Mouse (Mus musculus): Measurements from ENCODE around the gene Spindoc. TPM values are rescaled to one million over a fixed set of nuclear protein-coding genes. Genes with fewer than 3 reads are reported as not detected.

Gene Spindoc
- polyA plus RNA-seq, 1 experiment from 2014 or later = 16.9 TPM

- 50% methylated on average over 11 of the region's 11 CpGs for WGBS
- Histone ChIP-seq H3K4me3 (no peak overlapping the region), H3K9ac (no peak overlapping the region), H3K4me2 (no peak overlapping the region), H3K9me3 (replicated peaks) (no peaks in the 10 kb centered on the region), H3K36me3 (no peaks in the 10 kb centered on the region), H3K27me3 (no peaks in the 10 kb centered on the region), H3K4me1 (replicated peaks) (peaks cover 70% of the 10 kb centered on the region), H3K27ac (peak overlapping the region; percentile 26)
- ATAC-seq (replicated peaks; ENCODE audit: insufficient number of reproducible peaks, insufficient read depth, low FRiP score, low read depth) = no peak
These were observed 77.1 kb downstream of the Spindoc start for GRCm38 (mm10) chr19:7305380-7306310.

- Histone ChIP-seq H3K4me3 (no peak overlapping the region), H3K36me3 (no peaks in the 10 kb centered on the region), H3K9me3 (replicated peaks) (no peaks in the 10 kb centered on the region), H3K4me2 (no peak overlapping the region), H3K4me1 (replicated peaks) (peaks cover 62% of the 10 kb centered on the region), H3K27me3 (no peaks in the 10 kb centered on the region), H3K9ac (no peak overlapping the region), H3K27ac (peak overlapping the region; percentile 26; the same call in 1 of the 2 replicates)
- ATAC-seq (replicated peaks; ENCODE audit: insufficient number of reproducible peaks, insufficient read depth, low FRiP score, low read depth) = no peak
- WGBS = 61% methylated on average over 2 of the region's 2 CpGs
These were observed 78.0 kb downstream of the Spindoc start for GRCm38 (mm10) chr19:7304801-7305200.

Small RNAs within 50 kb of the gene (microRNA-seq; reads per million reads assigned to microRNA genes)
- 0.63 reads per million for gene Mir6991

Other genes with a start within 250 kb of the Spindoc start
- gene Otub1, start 176.7 kb downstream of the Spindoc start, polyA plus RNA-seq (2015; fragmentation: Nextera tagmentation; extraction: Ambion mirVana) = 122 and 135 TPM in 2 replicates
- gene Cox8a, start 165.4 kb downstream of the Spindoc start, polyA plus RNA-seq (2015; fragmentation: Nextera tagmentation; extraction: Ambion mirVana) = 1,507 and 2,028 TPM in 2 replicates
- 48.2 and 56.2 TPM in 2 replicates for gene Naa40, start 141.8 kb downstream of the Spindoc start, polyA plus RNA-seq (2015; fragmentation: Nextera tagmentation; extraction: Ambion mirVana)
- 13.1 and 16.9 TPM in 2 replicates for gene Rcor2, start 115.7 kb downstream of the Spindoc start, polyA plus RNA-seq (2015; fragmentation: Nextera tagmentation; extraction: Ambion mirVana)
- gene Mark2, start 41.1 kb downstream of the Spindoc start, polyA plus RNA-seq (2015; fragmentation: Nextera tagmentation; extraction: Ambion mirVana) = 26.4 and 38.1 TPM in 2 replicates
- gene 2700081O15Rik, start 34.6 kb upstream of the Spindoc start, polyA plus RNA-seq (2015; fragmentation: Nextera tagmentation; extraction: Ambion mirVana) = 3.3 and 4.7 TPM in 2 replicates
- gene Rtn3, start 100.3 kb upstream of the Spindoc start, polyA plus RNA-seq (2015; fragmentation: Nextera tagmentation; extraction: Ambion mirVana) = 127 and 137 TPM in 2 replicates
- 8.7 and 9.0 TPM in 2 replicates for gene Atl3, start 111.0 kb upstream of the Spindoc start, polyA plus RNA-seq (2015; fragmentation: Nextera tagmentation; extraction: Ambion mirVana)
- gene Pla2g16, start 174.5 kb upstream of the Spindoc start, polyA plus RNA-seq (2015; fragmentation: Nextera tagmentation; extraction: Ambion mirVana) = 47.0 and 52.7 TPM in 2 replicates
- gene Lgals12, start 224.2 kb upstream of the Spindoc start, polyA plus RNA-seq (2015; fragmentation: Nextera tagmentation; extraction: Ambion mirVana) = 0.21 and 0.49 TPM in 2 replicates
- not detected in 2 replicates for gene Hrasls5, start 229.5 kb upstream of the Spindoc start, polyA plus RNA-seq (2015; fragmentation: Nextera tagmentation; extraction: Ambion mirVana)